Mouse (Mus musculus): ENCODE measurements at regions not wholly inside any gene's neighbourhood (a gene's known extent, or its start where the extent isn't known, plus 50 kb on each side); places are given as distances from the start of the nearest gene placed in this dataset.

DNA sequence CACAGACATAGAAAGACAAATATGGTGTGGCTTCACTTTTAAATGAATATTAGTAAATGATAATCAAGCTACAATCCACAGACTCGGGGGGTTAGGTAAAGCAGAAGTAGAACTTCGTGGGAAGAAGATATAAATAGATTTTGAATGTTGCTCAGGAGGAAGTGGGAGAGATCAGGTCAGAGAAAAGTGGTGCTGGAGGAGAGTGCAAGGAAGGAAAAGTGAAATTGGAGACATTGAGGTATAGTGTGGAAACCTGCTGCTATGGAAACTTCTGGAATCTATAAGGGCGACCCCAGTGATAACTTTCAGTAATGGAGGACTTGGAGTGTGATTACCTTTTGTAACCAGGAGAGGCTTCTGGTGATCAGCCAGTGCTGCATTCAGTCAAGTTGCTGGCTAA lies 789.4 kb downstream of the Dach1 start:
- TF ChIP-seq CTCF (IDR thresholded peaks at IDR 0.05; ENCODE audit: borderline replicate concordance, insufficient read depth, low read depth, low read length) (no peak), POLR2A (IDR thresholded peaks at IDR 0.05; ENCODE audit: borderline replicate concordance, insufficient read depth, low read length) (no peak)

Data from cerebellum, adult 2 months (tissue).